Mouse (Mus musculus) testis, adult 2 months (tissue): ENCODE results near the gene Nlrp9c. TPM values are rescaled to one million over a fixed set of nuclear protein-coding genes. Genes with fewer than 3 reads are reported as not detected.
"Not testable (repeated sequence)": the region's sequence is repeated elsewhere in the genome, so short reads cannot be mapped to it uniquely, and the experiment has no call there.

ENCODE experiments used
- H3K27ac ChIP-seq: fragments of 200-500 bp; 2 replicates; pipeline ENCODE4 v1.5.1; 2012; ENCODE audit warnings: low read depth, low read length; ENCODE audit not compliant: control insufficient read depth, insufficient read depth
- H3K27me3 ChIP-seq: fragments of 200-500 bp; 2 replicates; pipeline ENCODE4 v1.6.1; 2012; ENCODE audit warnings: mild to moderate bottlenecking, low read length, moderate library complexity; ENCODE audit not compliant: control insufficient read depth, insufficient read depth
- H3K36me3 ChIP-seq: fragments of 200-500 bp; 2 replicates; pipeline ENCODE4 v1.6.1; 2012; ENCODE audit warnings: mild to moderate bottlenecking, low read length; ENCODE audit not compliant: control insufficient read depth, insufficient read depth
- H3K4me1 ChIP-seq: fragments of 200-500 bp; 2 replicates; pipeline ENCODE4 v1.6.1; 2012; ENCODE audit warnings: low read length; ENCODE audit not compliant: control insufficient read depth, insufficient read depth
- H3K4me3 ChIP-seq: fragments of 200-500 bp; 2 replicates; pipeline ENCODE4 v1.5.1; 2012; ENCODE audit warnings: low read depth, mild to moderate bottlenecking, low read length, moderate library complexity, mixed read lengths; ENCODE audit not compliant: control insufficient read depth
- polyA plus RNA-seq: library from polyadenylated mRNA; depleted of rRNA; stranded (reverse); fragments of >200 nt; gene quantifications from 2 replicates; pipeline ENCODE4 v1.2.3, GENCODE M21; 2012; rRNA removed

Nlrp9c gene
- polyA plus RNA-seq, 1 experiment, result not detected

- not testable (repeated sequence) for H3K27ac ChIP-seq, H3K4me3 ChIP-seq, H3K4me1 ChIP-seq, H3K27me3 ChIP-seq, H3K36me3 ChIP-seq
Measured at GRCm38 (mm10) chr7:26315194-26315593, 88.3 kb downstream of the Nlrp9c start.

GRCm38 (mm10) chr7:26311786-26312185, 91.7 kb downstream of the Nlrp9c start:
- H3K27ac ChIP-seq, H3K4me3 ChIP-seq, H3K36me3 ChIP-seq, H3K27me3 ChIP-seq, H3K4me1 ChIP-seq: not testable (repeated sequence)

GRCm38 (mm10) chr7:26306926-26307325, 96.6 kb downstream of the Nlrp9c start, which contains the start of gene Cyp2a4:
Gene Cyp2a4, plus strand, starts transcription at chr7:26307169.
- H3K36me3 ChIP-seq, H3K27me3 ChIP-seq, H3K4me1 ChIP-seq, H3K27ac ChIP-seq, H3K4me3 ChIP-seq: not testable (repeated sequence)

DNA sequence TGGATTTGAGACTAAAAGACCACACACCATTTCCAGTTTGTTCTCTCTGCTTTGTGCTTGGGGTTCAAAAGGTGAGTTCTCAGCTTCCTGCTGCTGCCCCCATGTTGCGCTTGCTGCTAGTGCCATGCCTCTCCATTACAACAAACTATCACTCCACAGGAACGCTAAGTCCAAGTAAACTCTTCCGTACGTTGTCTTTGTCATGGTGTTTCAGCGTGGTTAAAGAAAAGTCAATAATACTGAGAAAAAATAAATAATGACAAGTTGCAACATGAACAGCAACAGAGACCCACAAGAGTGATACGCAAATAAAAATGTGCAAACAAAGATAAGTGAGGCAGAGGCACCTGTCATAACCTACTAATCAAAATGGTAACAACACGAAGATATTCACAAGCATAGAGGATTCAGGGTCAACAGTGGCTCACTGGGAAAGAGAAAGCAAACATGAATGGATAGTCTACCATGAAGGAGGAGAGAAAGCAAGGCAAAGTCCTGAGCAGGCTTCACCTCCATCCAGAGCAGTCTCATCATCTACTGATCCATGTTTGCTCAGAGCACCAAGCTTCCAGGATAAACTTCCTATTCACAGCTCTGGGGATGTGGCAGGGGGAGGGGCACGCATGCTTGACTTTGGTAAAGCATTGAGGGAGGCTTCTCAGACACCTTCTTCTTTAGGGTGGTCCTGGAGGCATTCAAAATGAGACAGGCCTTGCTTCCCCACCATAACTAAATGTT, 99.9 kb downstream of the Nlrp9c start:
- not testable (repeated sequence) for H3K36me3 ChIP-seq, H3K4me3 ChIP-seq, H3K27ac ChIP-seq, H3K27me3 ChIP-seq, H3K4me1 ChIP-seq

Other genes starting within 250 kb of the Nlrp9c start
- gene Cyp2b9, start 230.3 kb downstream of the Nlrp9c start, polyA plus RNA-seq, result not detected in 2 replicates
- gene Vmn1r184, start 143.4 kb downstream of the Nlrp9c start, polyA plus RNA-seq, result not detected in 2 replicates
- not detected in 2 replicates for gene Cyp2a4, start 96.5 kb downstream of the Nlrp9c start, polyA plus RNA-seq
- 0.02 TPM in 1 of 2 replicates, not detected in the other for gene Nlrp4a, start 31.4 kb upstream of the Nlrp9c start, polyA plus RNA-seq
- gene Nlrp9a, start 131.3 kb upstream of the Nlrp9c start, polyA plus RNA-seq, result not detected in 2 replicates
- gene Vmn1r185, start 214.8 kb upstream of the Nlrp9c start, polyA plus RNA-seq, result 0.04 and 0.09 TPM in 2 replicates